Mouse (Mus musculus): ENCODE measurements around the gene Sh2d2a.

DNA sequence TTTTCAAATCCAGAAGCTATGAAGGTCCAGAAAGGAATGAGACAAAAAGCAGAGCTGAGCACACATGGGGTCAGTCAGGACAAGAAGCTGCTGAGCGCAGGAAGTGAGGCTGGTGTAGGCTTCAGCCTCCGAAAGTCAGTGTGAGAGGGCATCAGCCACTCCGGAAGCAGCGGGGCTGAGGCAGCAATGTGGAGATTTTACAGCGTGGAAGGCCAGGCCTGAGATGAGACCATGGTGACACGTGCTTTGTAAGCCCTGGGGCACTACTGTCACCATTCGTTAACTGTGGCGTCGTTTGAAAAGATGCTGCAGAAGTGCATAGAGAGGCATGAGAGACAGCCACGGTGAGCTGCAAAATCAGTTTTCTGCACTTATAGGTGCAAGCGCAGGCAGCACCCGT, 28.3 kb upstream of the Sh2d2a start:
- TF ChIP-seq GABPA (IDR thresholded peaks at IDR 0.05; ENCODE audit: low read depth, low read length) (no peak), POLR2A (IDR thresholded peaks at IDR 0.05; ENCODE audit: control insufficient read depth in 1 of 2, insufficient read depth in 1 of 2, low read depth in 1 of 2, low read length in 2 of 2, poor library complexity in 1 of 2) (no peak), NRF1 (IDR thresholded peaks at IDR 0.05; ENCODE audit: insufficient read depth, low read depth, low read length, poor library complexity, severe bottlenecking) (no peak), ZC3H11A (IDR thresholded peaks at IDR 0.05; ENCODE audit: low read depth, low read length) (no peak), EP300 (IDR thresholded peaks at IDR 0.05; ENCODE audit: low read depth in 1 of 2, low read length in 2 of 2) (no peak), RCOR1 (IDR thresholded peaks at IDR 0.05; ENCODE audit: low read depth, low read length) (no peak), MYB (IDR thresholded peaks at IDR 0.05; ENCODE audit: low read depth, low read length) (no peak)

Measured in MEL (cell line).